Mouse (Mus musculus): ENCODE measurements around the gene Cdx2. TPM values are rescaled to one million over a fixed set of nuclear protein-coding genes. Genes with fewer than 3 reads are reported as not detected.

Cdx2 gene
- total RNA-seq (2021), result not detected
- not detected in 2 replicates for polyA plus RNA-seq (2012; rRNA removed)
- long read RNA-seq, result 0 reads

DNA sequence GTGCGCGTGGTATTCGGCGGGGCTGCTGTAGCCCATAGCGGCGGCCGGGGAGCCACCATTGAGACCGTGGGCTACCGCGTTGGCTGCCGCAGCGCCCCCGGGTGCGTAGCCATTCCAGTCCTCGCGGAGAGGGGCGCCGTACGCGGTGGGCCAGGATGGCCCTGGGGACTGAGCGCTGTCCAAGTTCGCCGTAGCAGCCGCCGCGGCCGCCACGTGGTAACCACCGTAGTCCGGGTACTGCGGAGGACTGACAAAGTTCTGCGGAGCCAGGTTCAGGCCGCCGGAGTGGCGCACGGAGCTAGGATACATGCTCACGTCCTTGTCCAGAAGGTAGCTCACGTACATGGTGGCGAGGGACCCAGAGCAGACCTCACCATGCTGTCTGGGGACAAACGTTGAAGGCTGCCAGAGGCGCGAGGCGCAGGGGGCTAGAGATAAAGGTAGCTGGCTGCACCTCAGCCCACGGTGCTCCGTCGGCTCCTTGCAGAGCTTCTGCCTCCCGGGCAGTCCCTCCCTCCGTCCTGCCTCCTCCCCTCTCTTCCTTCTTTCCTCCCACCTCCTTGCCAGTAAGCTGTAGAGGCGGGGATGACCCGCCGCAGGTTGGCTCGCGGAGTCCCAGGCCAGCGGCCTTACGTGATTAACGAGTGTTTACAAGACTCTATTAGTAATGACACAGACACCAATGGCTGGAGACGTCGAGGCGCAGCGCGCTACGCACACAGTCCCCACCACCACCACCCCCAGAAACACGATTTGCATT is at the start of gene Cdx2:
Gene Cdx2 (minus strand): TSS at position 633 of the 760 bp plus-strand sequence.
- DNase-seq, result no peak
- under 1% methylated on average over 63 of the region's 63 CpGs for WGBS
- Histone ChIP-seq H3K79me2 (replicated peaks; ENCODE audit: control insufficient read depth, insufficient read depth, low read length) (no peaks in the 10 kb centered on the region), H3K36me3 (ENCODE audit: control insufficient read depth, insufficient read depth, low read length) (no peaks in the 10 kb centered on the region), H3K9ac (ENCODE audit: low read depth, low read length) (no peak within 1 kb of the TSS), H3K4me3 (no peak within 1 kb of the TSS), H3K4me1 (ENCODE audit: control insufficient read depth, insufficient read depth, low read length) (no peaks in the 10 kb centered on the region), H3K27me3 (ENCODE audit: control insufficient read depth, insufficient read depth, low read length) (peaks cover 20% of the 10 kb centered on the region), H3K27ac (no peak within 1 kb of the TSS)
- TF ChIP-seq POLR2A (IDR thresholded peaks at IDR 0.05; ENCODE audit: insufficient read depth, low read depth, low read length) (no peak), EP300 (IDR thresholded peaks at IDR 0.05; ENCODE audit: insufficient read depth, low read depth, low read length) (no peak), CTCF (IDR thresholded peaks at IDR 0.05) (no peak)
- intact Hi-C loops (cut with DNase I), result no loop called here

DNA sequence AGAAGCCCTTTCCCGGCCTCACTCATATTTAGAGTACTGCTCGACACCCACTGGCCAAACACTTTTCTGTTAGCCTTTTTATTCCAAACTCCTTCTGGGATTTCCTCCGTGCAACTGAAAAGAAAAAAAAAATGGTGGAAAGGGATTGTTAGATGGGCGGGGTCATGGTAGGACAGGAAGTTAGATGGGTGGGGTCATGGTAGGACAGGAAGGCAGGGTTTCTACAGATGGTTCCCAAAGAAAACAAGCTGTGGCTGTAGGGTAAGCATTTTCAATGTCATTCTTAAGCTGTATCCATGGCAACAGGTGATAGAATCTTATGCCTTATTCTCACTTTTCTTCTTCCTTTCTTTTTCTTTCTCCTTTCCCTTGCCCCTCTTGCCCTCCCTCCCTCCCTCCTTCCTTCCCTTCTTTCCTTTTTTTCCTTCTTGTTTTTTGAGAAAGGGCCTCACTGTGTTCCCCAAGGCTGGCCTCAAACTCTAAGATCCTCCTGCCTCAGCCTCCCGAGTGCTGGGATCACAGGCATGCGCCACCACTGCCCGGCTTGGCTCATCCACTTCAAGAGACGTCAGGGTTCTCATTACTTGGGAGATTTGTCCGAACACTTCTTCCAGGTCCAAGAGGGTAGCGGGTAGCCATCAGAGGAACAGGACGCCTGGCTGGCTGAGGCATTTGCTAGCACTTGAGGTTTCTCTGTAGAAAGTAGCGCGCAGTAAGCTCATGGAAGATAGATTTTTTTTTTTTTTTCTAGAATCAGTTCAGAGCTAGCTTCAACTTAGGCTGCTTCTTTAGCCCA is 49.4 kb upstream of the Cdx2 start:
- TF ChIP-seq CTCF (IDR thresholded peaks at IDR 0.05) (no peak), EP300 (IDR thresholded peaks at IDR 0.05; ENCODE audit: insufficient read depth, low read depth, low read length) (no peak), POLR2A (IDR thresholded peaks at IDR 0.05; ENCODE audit: insufficient read depth, low read depth, low read length) (no peak)
- no peaks in the 10 kb centered on the region for H3K27me3 ChIP-seq (ENCODE audit: control insufficient read depth, insufficient read depth, low read length)
- H3K4me3 ChIP-seq, result no peak overlapping the region
- intact Hi-C loops (cut with DNase I), result no loop called here
- no peak for DNase-seq
- no peaks in the 10 kb centered on the region for H3K36me3 ChIP-seq (ENCODE audit: control insufficient read depth, insufficient read depth, low read length)
- H3K9ac ChIP-seq (ENCODE audit: low read depth, low read length), result no peak overlapping the region
- H3K4me1 ChIP-seq (ENCODE audit: control insufficient read depth, insufficient read depth, low read length), result no peaks in the 10 kb centered on the region
- H3K79me2 ChIP-seq (replicated peaks; ENCODE audit: control insufficient read depth, insufficient read depth, low read length), result no peaks in the 10 kb centered on the region
- WGBS, result 82% methylated on average over 13 of the region's 13 CpGs
- no peak overlapping the region for H3K27ac ChIP-seq

DNA sequence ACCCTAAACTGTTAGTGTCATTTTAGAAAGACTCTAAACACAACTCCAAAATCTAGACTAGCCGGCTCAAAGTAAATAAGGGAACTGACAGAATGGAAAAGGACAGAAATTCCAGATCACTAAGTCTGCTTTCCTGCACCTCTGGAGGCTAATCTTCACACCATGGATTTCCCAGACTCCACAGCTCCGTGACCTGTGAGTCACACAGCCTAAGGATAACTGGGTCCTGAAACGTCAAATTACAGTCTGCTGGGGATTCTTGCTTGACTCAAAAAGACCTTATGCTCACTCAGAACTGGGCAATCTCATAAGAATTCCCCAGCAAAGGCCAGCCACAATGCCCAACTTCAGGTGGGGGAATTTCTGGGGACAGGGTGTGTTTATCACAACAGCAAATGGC is 48.7 kb upstream of the Cdx2 start:
- Histone ChIP-seq H3K4me1 (ENCODE audit: control insufficient read depth, insufficient read depth, low read length) (no peaks in the 10 kb centered on the region), H3K27me3 (ENCODE audit: control insufficient read depth, insufficient read depth, low read length) (no peaks in the 10 kb centered on the region), H3K27ac (no peak overlapping the region), H3K9ac (ENCODE audit: low read depth, low read length) (no peak overlapping the region), H3K4me3 (no peak overlapping the region), H3K36me3 (ENCODE audit: control insufficient read depth, insufficient read depth, low read length) (no peaks in the 10 kb centered on the region), H3K79me2 (replicated peaks; ENCODE audit: control insufficient read depth, insufficient read depth, low read length) (no peaks in the 10 kb centered on the region)
- TF ChIP-seq CTCF (IDR thresholded peaks at IDR 0.05) (no peak), POLR2A (IDR thresholded peaks at IDR 0.05; ENCODE audit: insufficient read depth, low read depth, low read length) (no peak)
- WGBS, result 41% methylated on average over 3 of the region's 3 CpGs
- intact Hi-C loops (cut with DNase I), result no loop called here
- DNase-seq, result no peak

DNA sequence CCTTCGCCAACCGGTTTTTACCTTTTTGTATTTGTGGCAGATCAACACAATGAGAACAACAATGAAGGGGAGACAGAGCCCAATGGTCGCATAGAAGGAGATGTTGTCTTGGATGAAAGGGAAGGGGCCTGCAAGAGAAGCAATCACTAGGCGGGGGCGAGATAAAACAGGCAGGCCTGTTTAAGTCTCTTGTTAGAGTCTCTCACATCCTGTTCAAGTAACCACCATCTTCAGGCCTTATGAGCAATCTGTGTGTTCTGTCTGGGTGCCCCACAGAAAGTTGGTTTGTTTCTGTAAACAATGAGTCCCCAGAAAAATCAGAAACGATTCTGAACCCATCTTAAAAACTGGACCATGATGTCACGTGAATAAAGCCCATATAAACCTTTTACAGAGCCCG is 47.9 kb upstream of the Cdx2 start:
- no peak for TF ChIP-seq EP300 (IDR thresholded peaks at IDR 0.05; ENCODE audit: insufficient read depth, low read depth, low read length)
- TF ChIP-seq CTCF (IDR thresholded peaks at IDR 0.05), result no peak
- Histone ChIP-seq H3K4me3 (no peak overlapping the region), H3K36me3 (ENCODE audit: control insufficient read depth, insufficient read depth, low read length) (no peaks in the 10 kb centered on the region), H3K27me3 (ENCODE audit: control insufficient read depth, insufficient read depth, low read length) (no peaks in the 10 kb centered on the region), H3K27ac (no peak overlapping the region), H3K79me2 (replicated peaks; ENCODE audit: control insufficient read depth, insufficient read depth, low read length) (no peaks in the 10 kb centered on the region), H3K4me1 (ENCODE audit: control insufficient read depth, insufficient read depth, low read length) (no peaks in the 10 kb centered on the region), H3K9ac (ENCODE audit: low read depth, low read length) (no peak overlapping the region)
- WGBS, result 68% methylated on average over 8 of the region's 8 CpGs
- DNase-seq, result no peak
- intact Hi-C loops (cut with DNase I), result no loop called here

DNA sequence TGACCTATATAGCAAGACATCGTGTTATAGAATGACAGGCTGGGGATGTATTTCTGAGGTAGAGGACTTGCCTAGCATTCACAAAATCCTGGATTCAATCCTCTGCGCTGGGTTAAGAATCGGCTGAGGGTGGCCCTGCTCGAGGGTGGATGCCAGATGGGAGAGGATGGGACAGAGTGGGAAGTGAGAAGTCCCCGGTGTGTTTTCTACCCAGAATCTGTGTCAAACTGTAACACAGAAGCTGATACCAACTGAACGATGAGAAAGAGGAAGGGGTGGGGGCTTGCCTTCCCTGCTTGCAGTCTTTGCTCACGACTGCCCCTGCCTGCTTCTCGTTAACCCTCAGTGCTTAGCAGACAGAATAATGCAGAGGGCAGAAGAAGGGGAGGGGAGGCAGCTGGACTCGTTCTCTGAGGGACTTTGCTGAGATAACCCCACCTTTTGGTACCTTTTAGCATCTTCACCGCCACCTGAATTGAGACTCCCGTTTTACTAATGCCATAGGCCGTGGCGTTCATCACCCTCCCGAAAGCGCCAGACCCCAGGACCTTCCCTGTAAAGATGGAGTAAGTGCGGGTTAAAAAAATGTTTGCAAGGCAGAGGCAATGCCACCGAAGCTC is 47.2 kb upstream of the Cdx2 start:
- no peak overlapping the region for H3K27ac ChIP-seq
- no peaks in the 10 kb centered on the region for H3K36me3 ChIP-seq (ENCODE audit: control insufficient read depth, insufficient read depth, low read length)
- intact Hi-C loops (cut with DNase I), result no loop called here
- no peak overlapping the region for H3K9ac ChIP-seq (ENCODE audit: low read depth, low read length)
- DNase-seq, result no peak
- H3K4me3 ChIP-seq, result no peak overlapping the region
- H3K27me3 ChIP-seq (ENCODE audit: control insufficient read depth, insufficient read depth, low read length), result no peaks in the 10 kb centered on the region
- no peaks in the 10 kb centered on the region for H3K79me2 ChIP-seq (replicated peaks; ENCODE audit: control insufficient read depth, insufficient read depth, low read length)
- H3K4me1 ChIP-seq (ENCODE audit: control insufficient read depth, insufficient read depth, low read length), result no peaks in the 10 kb centered on the region
- TF ChIP-seq CTCF (IDR thresholded peaks at IDR 0.05) (no peak), EP300 (IDR thresholded peaks at IDR 0.05; ENCODE audit: insufficient read depth, low read depth, low read length) (no peak), POLR2A (IDR thresholded peaks at IDR 0.05; ENCODE audit: insufficient read depth, low read depth, low read length) (no peak)
- WGBS, result 57% methylated on average over 17 of the region's 17 CpGs

DNA sequence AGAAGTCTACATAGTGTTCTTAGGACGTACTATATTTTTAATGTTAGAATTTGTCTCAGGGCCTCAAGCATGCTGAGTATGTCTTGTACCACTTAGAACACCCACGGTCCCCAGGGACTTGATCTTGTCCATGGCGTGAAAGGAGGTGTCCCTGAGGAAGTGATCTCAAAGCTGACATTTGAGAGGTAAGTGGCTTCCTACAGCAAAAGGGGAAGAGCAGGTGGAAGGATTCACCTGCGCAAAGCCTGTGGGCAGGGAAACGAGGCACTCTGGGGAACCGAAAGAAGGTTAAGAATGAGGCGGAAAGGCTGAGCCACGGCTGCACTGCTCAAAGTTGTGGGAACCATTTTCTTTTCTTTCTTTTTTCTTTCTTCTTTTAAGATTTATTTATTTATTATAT is 44.9 kb upstream of the Cdx2 start:
- intact Hi-C loops (cut with DNase I), result no loop called here
- no peak overlapping the region for H3K9ac ChIP-seq (ENCODE audit: low read depth, low read length)
- 79% methylated on average over 8 of the region's 8 CpGs for WGBS
- H3K79me2 ChIP-seq (replicated peaks; ENCODE audit: control insufficient read depth, insufficient read depth, low read length), result no peaks in the 10 kb centered on the region
- no peak overlapping the region for H3K27ac ChIP-seq
- H3K4me3 ChIP-seq, result no peak overlapping the region
- H3K36me3 ChIP-seq (ENCODE audit: control insufficient read depth, insufficient read depth, low read length), result no peaks in the 10 kb centered on the region
- TF ChIP-seq EP300 (IDR thresholded peaks at IDR 0.05; ENCODE audit: insufficient read depth, low read depth, low read length) (no peak), POLR2A (IDR thresholded peaks at IDR 0.05; ENCODE audit: insufficient read depth, low read depth, low read length) (no peak), CTCF (IDR thresholded peaks at IDR 0.05) (no peak)
- no peaks in the 10 kb centered on the region for H3K27me3 ChIP-seq (ENCODE audit: control insufficient read depth, insufficient read depth, low read length)
- no peaks in the 10 kb centered on the region for H3K4me1 ChIP-seq (ENCODE audit: control insufficient read depth, insufficient read depth, low read length)
- no peak for DNase-seq

Data from heart, adult 2 months (tissue).